Mouse (Mus musculus) liver, adult 2 months (tissue): ENCODE measurements at regions not wholly inside any gene's neighbourhood (a gene's known extent, or its start where the extent isn't known, plus 50 kb on each side); places are given as distances from the start of the nearest gene placed in this dataset.

Experiments used
- DNase-seq: peaks from one replicate; pipeline ENCODE4 v3.0.0-alpha.2; 2011; ENCODE audit warnings: low read depth, low spot score; ENCODE audit errors: extremely low read depth
- H3K27ac ChIP-seq: fragments of 200-500 bp; replicated peaks from 2 replicates; pipeline ENCODE4 v1.5.1; 2012; ENCODE audit warnings: low read depth, mild to moderate bottlenecking, control low read depth, inconsistent platforms, low read length; ENCODE audit not compliant: insufficient read depth
- H3K27me3 ChIP-seq: fragments of 200-500 bp; 2 replicates; pipeline ENCODE4 v1.6.1; 2012; ENCODE audit warnings: mild to moderate bottlenecking, moderate library complexity, low read length, inconsistent platforms; ENCODE audit not compliant: control insufficient read depth, insufficient read depth
- H3K36me3 ChIP-seq: fragments of 200-500 bp; 2 replicates; pipeline ENCODE4 v1.6.1; 2012; ENCODE audit warnings: low read length, inconsistent platforms; ENCODE audit not compliant: control insufficient read depth, insufficient read depth
- H3K4me1 ChIP-seq: fragments of 200-500 bp; 2 replicates; pipeline ENCODE4 v1.6.1; 2011; ENCODE audit warnings: low read length; ENCODE audit not compliant: control insufficient read depth, insufficient read depth
- H3K4me3 ChIP-seq: fragments of 200-500 bp; 2 replicates; pipeline ENCODE4 v1.5.1; 2011; ENCODE audit warnings: low read depth, mild to moderate bottlenecking, control low read depth, low read length, moderate library complexity; ENCODE audit not compliant: insufficient read depth
- H3K79me2 ChIP-seq: fragments of 200-500 bp; 2 replicates; pipeline ENCODE4 v1.6.1; 2012; ENCODE audit warnings: inconsistent platforms, mild to moderate bottlenecking, low read length, moderate library complexity; ENCODE audit not compliant: control insufficient read depth, insufficient read depth
- H3K9ac ChIP-seq: fragments of 200-500 bp; 2 replicates; pipeline ENCODE4 v1.6.1; 2012; ENCODE audit warnings: low read depth, mild to moderate bottlenecking, control low read depth, inconsistent platforms, low read length
- CTCF ChIP-seq: fragments of 200-500 bp; IDR thresholded peaks from 2 replicates; pipeline ENCODE4 v1.5.1; 2011; ENCODE audit warnings: low read depth, low read length, control low read depth
- POLR2A ChIP-seq: fragments of 200-500 bp; IDR thresholded peaks from 2 replicates; pipeline ENCODE4 v1.6.1; 2011; ENCODE audit warnings: low read length, control low read depth; ENCODE audit not compliant: insufficient read depth; ENCODE audit errors: extremely low read depth
- WGBS: fragments of 180-500 bp; shearing (Covaris S2); methylation state at CpG from one replicate; pipeline ENCODE4 v1.1.7; 2018; 5-methylcytosine and 5-hydroxymethylcytosine counted together

GRCm38 (mm10) chr7:138626061-138626460, 219.8 kb upstream of the Ppp2r2d start:
- Histone ChIP-seq H3K27me3 (no peaks in the 10 kb centered on the region), H3K4me3 (no peak overlapping the region), H3K36me3 (no peaks in the 10 kb centered on the region), H3K27ac (no peak overlapping the region), H3K4me1 (no peaks in the 10 kb centered on the region), H3K9ac (no peak overlapping the region), H3K79me2 (no peaks in the 10 kb centered on the region)
- no peak for DNase-seq
- WGBS = 76% methylated on average over 9 of the region's 9 CpGs
- TF ChIP-seq CTCF (no peak), POLR2A (no peak)

GRCm38 (mm10) chr7:138620896-138621655, 223.5 kb upstream of the Tcerg1l start:
- Histone ChIP-seq H3K4me3 (no peak overlapping the region), H3K36me3 (no peaks in the 10 kb centered on the region), H3K4me1 (no peaks in the 10 kb centered on the region), H3K27me3 (no peaks in the 10 kb centered on the region), H3K9ac (no peak overlapping the region), H3K27ac (no peak overlapping the region), H3K79me2 (no peaks in the 10 kb centered on the region)
- WGBS = 89% methylated on average over 10 of the region's 10 CpGs
- no peak for DNase-seq
- TF ChIP-seq POLR2A (no peak), CTCF (no peak)

GRCm38 (mm10) chr7:138620080-138620684, 222.7 kb upstream of the Tcerg1l start:
- Histone ChIP-seq H3K9ac (no peak overlapping the region), H3K27me3 (no peaks in the 10 kb centered on the region), H3K4me1 (no peaks in the 10 kb centered on the region), H3K79me2 (no peaks in the 10 kb centered on the region), H3K4me3 (no peak overlapping the region), H3K27ac (no peak overlapping the region), H3K36me3 (no peaks in the 10 kb centered on the region)
- TF ChIP-seq POLR2A = no peak
- no peak for TF ChIP-seq CTCF
- 74% methylated on average over 5 of the region's 5 CpGs for WGBS
- DNase-seq = no peak

- TF ChIP-seq CTCF (no peak), POLR2A (no peak)
- WGBS = 81% methylated on average over 2 of the region's 2 CpGs
- Histone ChIP-seq H3K36me3 (no peaks in the 10 kb centered on the region), H3K27me3 (no peaks in the 10 kb centered on the region), H3K4me3 (no peak overlapping the region), H3K9ac (no peak overlapping the region), H3K79me2 (no peaks in the 10 kb centered on the region), H3K4me1 (no peaks in the 10 kb centered on the region), H3K27ac (no peak overlapping the region)
- no peak for DNase-seq
Measured at GRCm38 (mm10) chr7:138616468-138616867, 218.9 kb upstream of the Tcerg1l start.

GRCm38 (mm10) chr7:138609605-138610004, 212.1 kb upstream of the Tcerg1l start:
- Histone ChIP-seq H3K79me2 (no peaks in the 10 kb centered on the region), H3K36me3 (no peaks in the 10 kb centered on the region), H3K27ac (no peak overlapping the region), H3K9ac (no peak overlapping the region), H3K4me3 (no peak overlapping the region), H3K27me3 (no peaks in the 10 kb centered on the region), H3K4me1 (no peaks in the 10 kb centered on the region)
- TF ChIP-seq CTCF (no peak), POLR2A (no peak)
- 84% methylated on average over 3 of the region's 3 CpGs for whole genome bisulfite sequencing
- no peak for DNase-seq

- 90% methylated on average over 4 of the region's 4 CpGs for WGBS
- H3K36me3 ChIP-seq = no peaks in the 10 kb centered on the region
Measured at GRCm38 (mm10) chr7:138609124-138609523, 211.6 kb upstream of the Tcerg1l start.

More at GRCm38 (mm10) chr7:138609124-138609523, 211.6 kb upstream of the Tcerg1l start:
- Histone ChIP-seq H3K4me3 (no peak overlapping the region), H3K27ac (no peak overlapping the region), H3K4me1 (no peaks in the 10 kb centered on the region), H3K27me3 (no peaks in the 10 kb centered on the region), H3K79me2 (no peaks in the 10 kb centered on the region), H3K9ac (no peak overlapping the region)
- no peak for TF ChIP-seq CTCF
- TF ChIP-seq POLR2A = no peak
- no peak for DNase-seq
